Mouse (Mus musculus): ENCODE data around the gene Vps33b.

Vps33b gene

GRCm38 (mm10) chr7:80269751-80270255, 354 bp downstream of the Vps33b start:
- DNase-seq = peak; percentile 68

GRCm38 (mm10) chr7:80273456-80273855, 4.0 kb downstream of the Vps33b start:
- DNase-seq = no peak

GRCm38 (mm10) chr7:80276374-80276773, 6.9 kb downstream of the Vps33b start:
- DNase-seq = no peak

- no peak for DNase-seq
Measured at GRCm38 (mm10) chr7:80280032-80280431, 10.6 kb downstream of the Vps33b start.

- DNase-seq = no peak
Measured at GRCm38 (mm10) chr7:80280998-80281397, 11.5 kb downstream of the Vps33b start.

- DNase-seq = no peak
Measured at GRCm38 (mm10) chr7:80281646-80282045, 12.2 kb downstream of the Vps33b start.

GRCm38 (mm10) chr7:80283226-80283918, 13.9 kb downstream of the Vps33b start:
- DNase-seq = no peak

- DNase-seq = no peak
Measured at GRCm38 (mm10) chr7:80284391-80284790, 14.9 kb downstream of the Vps33b start.

GRCm38 (mm10) chr7:80285725-80286124, 16.3 kb downstream of the Vps33b start:
- no peak for DNase-seq

GRCm38 (mm10) chr7:80287736-80288135, 18.3 kb downstream of the Vps33b start:
- DNase-seq = no peak

- peak; percentile 99 for DNase-seq
Measured at GRCm38 (mm10) chr7:80294062-80294763, 24.8 kb downstream of the Vps33b start, which contains the start of gene Prc1. Gene Prc1, plus strand, starts transcription at chr7:80294450.

- DNase-seq = no peak
Measured at GRCm38 (mm10) chr7:80294764-80295648, 25.6 kb downstream of the Vps33b start.

GRCm38 (mm10) chr7:80296462-80296861, 27.0 kb downstream of the Vps33b start:
- no peak for DNase-seq

- DNase-seq = no peak
Measured at GRCm38 (mm10) chr7:80297041-80297440, 27.6 kb downstream of the Vps33b start.

- no peak for DNase-seq
Measured at GRCm38 (mm10) chr7:80298754-80299153, 29.3 kb downstream of the Vps33b start.

GRCm38 (mm10) chr7:80299568-80299967, 30.1 kb downstream of the Vps33b start:
- DNase-seq = no peak

- DNase-seq = no peak
Measured at GRCm38 (mm10) chr7:80301522-80301921, 32.1 kb downstream of the Vps33b start.

GRCm38 (mm10) chr7:80307766-80308165, 38.3 kb downstream of the Vps33b start:
- no peak for DNase-seq

- no peak for DNase-seq
Measured at GRCm38 (mm10) chr7:80310771-80311170, 41.3 kb downstream of the Vps33b start.

- DNase-seq = no peak
Measured at GRCm38 (mm10) chr7:80315733-80316132, 46.3 kb downstream of the Vps33b start.

GRCm38 (mm10) chr7:80317439-80318115, 48.1 kb downstream of the Vps33b start:
- no peak for DNase-seq

GRCm38 (mm10) chr7:80318670-80319069, 49.2 kb downstream of the Vps33b start:
- DNase-seq = no peak

All from cerebellum, adult 11-12 months (tissue).